ENCODE assay signal across 19 mouse cellular contexts in genomic region chr6:129214263-129214662, GRCm38 (mm10). TPM values are rescaled to one million over a fixed set of nuclear protein-coding genes. Genes with fewer than 3 reads are reported as not detected.
A peak's percentile ranks its signal among the peaks of the same experiment; 100 is the strongest.
DNase-seq lines count a peak whose midpoint lies in the region; ATAC-seq and TF ChIP-seq lines count a peak whose summit lies in the region.
"Had no signal": no experiment of that assay in that cellular context is flagged by ENCODE, and none has a peak within 500 bp of the region (broad histone marks: within the 10 kb centered on the region; RNA-seq: fewer than 3 reads in every experiment).

No protein-coding gene starts in this region.

- H3K9me3 ChIP-seq in kidney, embryonic 14.5 days (ENCODE audit: control insufficient read depth, low read length): no peaks in the 10 kb centered on the region
- H3K9me3 ChIP-seq in intestine, embryonic 16.5 days (ENCODE audit: control insufficient read depth, low read length): no peaks in the 10 kb centered on the region
- no peaks in the 10 kb centered on the region for H3K9me3 ChIP-seq in hindbrain, embryonic 10.5 days
- H3K9me3 ChIP-seq: embryonic facial prominence, embryonic 13.5 days; forebrain, embryonic 12.5 days; heart, embryonic 12.5 days; liver, embryonic 12.5 days; midbrain, embryonic 10.5 days had no signal

- no peak overlapping the region for H3K4me2 ChIP-seq in kidney, embryonic 14.5 days (replicated peaks; ENCODE audit: low read depth, low read length)
- no peak overlapping the region for H3K4me2 ChIP-seq in intestine, embryonic 16.5 days (ENCODE audit: low read depth, low read length)
- H3K4me2 ChIP-seq: embryonic facial prominence, embryonic 13.5 days; forebrain, embryonic 12.5 days; heart, embryonic 12.5 days; liver, embryonic 12.5 days had no signal

- H3K36me3 ChIP-seq in kidney, embryonic 14.5 days (ENCODE audit: control insufficient read depth, insufficient read depth, low read length): no peaks in the 10 kb centered on the region
- H3K36me3 ChIP-seq in spleen, adult 2 months (ENCODE audit: control insufficient read depth, insufficient read depth, low read length): no peaks in the 10 kb centered on the region
- H3K36me3 ChIP-seq in intestine, embryonic 16.5 days (ENCODE audit: control insufficient read depth, insufficient read depth, low read length): no peaks in the 10 kb centered on the region
- H3K36me3 ChIP-seq in hindbrain, embryonic 10.5 days: no peaks in the 10 kb centered on the region
- H3K36me3 ChIP-seq: embryonic facial prominence, embryonic 13.5 days; forebrain, embryonic 12.5 days; heart, embryonic 12.5 days; liver, embryonic 12.5 days; midbrain, embryonic 10.5 days had no signal

- TF ChIP-seq POLR2A in spleen, adult 2 months (IDR thresholded peaks at IDR 0.05; ENCODE audit: low read depth, low read length): no peak

- H3K9ac ChIP-seq in kidney, embryonic 14.5 days (ENCODE audit: low read depth, low read length): no peak overlapping the region
- H3K9ac ChIP-seq in intestine, embryonic 16.5 days (ENCODE audit: low read depth, low read length): no peak overlapping the region
- H3K9ac ChIP-seq: embryonic facial prominence, embryonic 13.5 days; forebrain, embryonic 12.5 days; heart, embryonic 12.5 days; liver, embryonic 12.5 days had no signal

- H3K4me1 ChIP-seq in kidney, embryonic 14.5 days (ENCODE audit: control insufficient read depth, insufficient read depth, low read length): no peaks in the 10 kb centered on the region
- peaks cover 11% of the 10 kb centered on the region for H3K4me1 ChIP-seq in spleen, adult 2 months (ENCODE audit: control insufficient read depth, insufficient read depth, insufficient read length)
- peaks cover 17% of the 10 kb centered on the region for H3K4me1 ChIP-seq in intestine, embryonic 16.5 days (ENCODE audit: control insufficient read depth, insufficient read depth, low read length)
- H3K4me1 ChIP-seq in hindbrain, embryonic 10.5 days (replicated peaks): no peaks in the 10 kb centered on the region
- H3K4me1 ChIP-seq: embryonic facial prominence, embryonic 13.5 days; forebrain, embryonic 12.5 days; midbrain, embryonic 10.5 days had no signal

- 84% methylated on average over 2 of the region's 2 CpGs for WGBS in kidney, embryonic 14.5 days
- WGBS in spleen, adult 2 months: 60% methylated on average over 2 of the region's 2 CpGs
- WGBS in intestine, embryonic 16.5 days: 65% methylated on average over 2 of the region's 2 CpGs
- 85% methylated on average over 2 of the region's 2 CpGs for WGBS in hindbrain, embryonic 10.5 days

- H3K27ac ChIP-seq in kidney, embryonic 14.5 days (ENCODE audit: low read depth, low read length): peak overlapping the region; percentile 30; the same call in 1 of the 2 replicates
- 0 out of 2 replicates have a peak overlapping the region, but pooled peaks have one; percentile 45 for H3K27ac ChIP-seq in spleen, adult 2 months (ENCODE audit: insufficient read depth, low read length)
- peak overlapping the region; percentile 83 for H3K27ac ChIP-seq in intestine, embryonic 16.5 days (ENCODE audit: low read length)
- no peak overlapping the region for H3K27ac ChIP-seq in hindbrain, embryonic 10.5 days
- H3K27ac ChIP-seq: embryonic facial prominence, embryonic 13.5 days; forebrain, embryonic 12.5 days; liver, embryonic 12.5 days; midbrain, embryonic 10.5 days had no signal

- DNase-seq in kidney, adult 9 months: no peak
- DNase-seq in spleen, adult 2 months (ENCODE audit: low read depth in 1 of 2, low spot score in 2 of 2): no peak
- no peak for DNase-seq in spleen, adult 12 weeks (ENCODE audit: low spot score)
- no peak for DNase-seq in hindbrain, embryonic 10.5 days (ENCODE audit: low spot score)
- no peak for DNase-seq in heart, adult 9 months (ENCODE audit: low spot score in 2 of 2)
- DNase-seq: adrenal gland, postnatal 10 days; cerebellum, adult 9-10 months; heart, postnatal 36 days; lung, postnatal 10 days; right cerebral cortex, adult 18-20 months; thymus, postnatal 25 days had no signal

- no peak for TF ChIP-seq CTCF in spleen, adult 2 months (IDR thresholded peaks at IDR 0.05; ENCODE audit: extremely low read depth, insufficient read depth, insufficient read length, insufficient replicate concordance)

- ATAC-seq in kidney, embryonic 14.5 days (ENCODE audit: low FRiP score, low TSS enrichment): no peak
- ATAC-seq in intestine, embryonic 16.5 days: no peak
- ATAC-seq: liver, embryonic 12.5 days had no signal

- H3K27me3 ChIP-seq in kidney, embryonic 14.5 days (ENCODE audit: control insufficient read depth, insufficient read depth, low read length): no peaks in the 10 kb centered on the region
- no peaks in the 10 kb centered on the region for H3K27me3 ChIP-seq in spleen, adult 2 months (ENCODE audit: control insufficient read depth, insufficient read depth, low read length)
- H3K27me3 ChIP-seq in intestine, embryonic 16.5 days (replicated peaks; ENCODE audit: control insufficient read depth, insufficient read depth, low read length): no peaks in the 10 kb centered on the region
- H3K27me3 ChIP-seq in hindbrain, embryonic 10.5 days (ENCODE audit: insufficient read depth, poor library complexity, severe bottlenecking): no peaks in the 10 kb centered on the region
- H3K27me3 ChIP-seq: embryonic facial prominence, embryonic 13.5 days; forebrain, embryonic 12.5 days; heart, embryonic 12.5 days; liver, embryonic 12.5 days had no signal

- no peak overlapping the region for H3K4me3 ChIP-seq in kidney, embryonic 14.5 days (ENCODE audit: low read length)
- H3K4me3 ChIP-seq in spleen, adult 2 months (ENCODE audit: extremely low read depth, insufficient read depth, insufficient read length): no peak overlapping the region
- no peak overlapping the region for H3K4me3 ChIP-seq in intestine, embryonic 16.5 days (ENCODE audit: low read length)
- H3K4me3 ChIP-seq in hindbrain, embryonic 10.5 days: no peak overlapping the region
- H3K4me3 ChIP-seq: embryonic facial prominence, embryonic 13.5 days; forebrain, embryonic 12.5 days; heart, embryonic 12.5 days; liver, embryonic 12.5 days; midbrain, embryonic 10.5 days had no signal

RNA-seq across cellular contexts. Expression of gene Clec2d, which starts 33.8 kb away (rescaled TPM):
- polyA plus RNA-seq in kidney, embryonic 14.5 days (2014; fragmentation: Nextera tagmentation; extraction: Ambion mirVana): 0.31 and 0.58 TPM in 2 replicates
- polyA plus RNA-seq in spleen, adult 2 months (2012; rRNA removed): 47.0 and 47.4 TPM in 2 replicates
- 1.0 and 1.2 TPM in 2 replicates for polyA plus RNA-seq in intestine, embryonic 16.5 days (2015; fragmentation: Nextera tagmentation; extraction: Ambion mirVana)
- polyA plus RNA-seq in hindbrain, embryonic 10.5 days (2016; fragmentation: Nextera tagmentation; extraction: Ambion mirVana): not detected in 2 replicates
- polyA plus RNA-seq: forebrain, embryonic 12.5 days; liver, embryonic 12.5 days; midbrain, embryonic 10.5 days; neural tube, embryonic 11.5 days had no signal

Comparison
In these comparisons a context has a peak if more than half of its experiments do, and no peak if none do; other contexts are left out.
1. RNA of gene Clec2d, which starts 33.8 kb away (polyA plus RNA-seq): 47.0 to 47.4 TPM in spleen, adult 2 months; 1.0 to 1.2 TPM in intestine, embryonic 16.5 days, 0.31 to 0.58 TPM in kidney, embryonic 14.5 days and not detected in hindbrain, embryonic 10.5 days; every median in the first group is over 10 times any median in the second.